Mouse (Mus musculus) adrenal gland, postnatal 25 days (tissue): ENCODE results near the gene Cic. TPM values are rescaled to one million over a fixed set of nuclear protein-coding genes. Genes with fewer than 3 reads are reported as not detected.

Experiments used
- microRNA-seq, 2 experiments: library from miRNA; unstranded; fragments of <30 nt; microRNA quantifications; one replicate each; pipeline ENCODE4 v1.2.0; 2021
- total RNA-seq: library from RNA; stranded (reverse); gene quantifications from 2 replicates; pipeline ENCODE4 v1.2.3, GENCODE M21; 2021

Cic gene
- total RNA-seq, 1 experiment from 2014 or later = 134 TPM

Small RNAs within 50 kb of the gene (microRNA-seq; reads per million reads assigned to microRNA genes)
- 0 to 0.34 reads per million in 2 experiments for gene Mir7048

Other genes with a start within 250 kb of the Cic start
- gene Grik5, start 195.4 kb upstream of the Cic start, total RNA-seq = 15.4 and 22.6 TPM in 2 replicates
- gene Zfp574, start 195.1 kb upstream of the Cic start, total RNA-seq = 21.0 and 23.3 TPM in 2 replicates
- 0.67 and 1.0 TPM in 2 replicates for gene Pou2f2, start 88.0 kb upstream of the Cic start, total RNA-seq
- 17.5 and 18.0 TPM in 2 replicates for gene Dedd2, start 47.1 kb upstream of the Cic start, total RNA-seq
- gene Zfp526, start 46.3 kb upstream of the Cic start, total RNA-seq = 14.6 and 16.0 TPM in 2 replicates
- gene Gsk3a, start 29.9 kb upstream of the Cic start, total RNA-seq = 97.4 and 108 TPM in 2 replicates
- 19.4 and 33.2 TPM in 2 replicates for gene Erf, start 16.9 kb upstream of the Cic start, total RNA-seq
- gene Pafah1b3, start 30.3 kb downstream of the Cic start, total RNA-seq = 31.9 and 35.8 TPM in 2 replicates
- not detected in 2 replicates for gene Prr19, start 33.7 kb downstream of the Cic start, total RNA-seq
- 1.6 and 3.7 TPM in 2 replicates for gene Tmem145, start 38.4 kb downstream of the Cic start, total RNA-seq
- gene Megf8, start 49.5 kb downstream of the Cic start, total RNA-seq = 56.9 and 77.1 TPM in 2 replicates
- gene Cnfn, start 102.0 kb downstream of the Cic start, total RNA-seq = not detected in 2 replicates
- gene Lipe, start 131.0 kb downstream of the Cic start, total RNA-seq = 295 and 303 TPM in 2 replicates
- not detected in 2 replicates for gene Cxcl17, start 145.2 kb downstream of the Cic start, total RNA-seq
- gene Ceacam1, start 209.9 kb downstream of the Cic start, total RNA-seq = 19.9 and 22.7 TPM in 2 replicates